Mouse (Mus musculus) neural tube, postnatal 0 days (tissue): ENCODE data around the gene Ott. TPM values are rescaled to one million over a fixed set of nuclear protein-coding genes. Genes with fewer than 3 reads are reported as not detected.

Experiments
- polyA plus RNA-seq: library from polyadenylated mRNA; unstranded; fragments of >200 nt; fragmentation: Nextera tagmentation; extraction: Ambion mirVana; gene quantifications from 2 replicates; pipeline ENCODE4 v1.2.1, GENCODE M21; 2015

The Ott gene
- not detected in 2 replicates for polyA plus RNA-seq

DNA sequence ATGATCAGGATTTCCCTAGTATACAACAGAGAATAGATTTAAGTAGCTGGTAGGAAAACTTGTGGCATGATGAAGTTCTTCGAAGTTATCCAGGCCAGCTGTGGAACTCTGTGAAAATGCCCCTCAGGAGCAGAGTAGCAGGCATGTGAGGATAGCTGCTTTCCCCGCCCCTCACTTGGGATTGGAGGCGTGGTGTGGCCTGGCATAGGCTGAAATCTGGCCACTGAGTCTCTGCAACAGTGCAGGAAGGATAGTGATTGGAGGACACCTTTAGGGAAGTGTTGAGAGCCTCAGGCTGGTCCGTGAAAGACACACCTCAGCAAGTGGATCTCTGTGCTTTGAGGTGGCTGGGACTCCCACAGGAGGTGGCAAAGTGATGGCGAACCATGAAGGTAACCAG, at the start of gene Ott:
Gene Ott, plus strand, starts transcription at position 301 of the 400 bp plus-strand sequence.

Other genes with a start within 250 kb of the Ott start
- gene Luzp4, start 216.6 kb upstream of the Ott start, polyA plus RNA-seq = not detected in 2 replicates
- not detected in 2 replicates for gene Gm15093, start 198.1 kb downstream of the Ott start, polyA plus RNA-seq